Mouse (Mus musculus) limb, embryonic 12.5 days (tissue): ENCODE results near the gene Nos3. TPM values are rescaled to one million over a fixed set of nuclear protein-coding genes. Genes with fewer than 3 reads are reported as not detected.

Experiments used
- ATAC-seq: fragments of 200-750 bp; cut with Nextera tagmentation; 2 replicates; pipeline ENCODE4 v1.8.0; 2017; ENCODE audit warnings: low read depth, moderate TSS enrichment; ENCODE audit not compliant: insufficient number of reproducible peaks, insufficient read depth, low FRiP score, low TSS enrichment
- H3K27ac ChIP-seq: fragments of 300-500 bp; sonication (generic); 2 replicates; pipeline ENCODE4 v1.5.1; 2016; ENCODE audit warnings: mild to moderate bottlenecking, moderate library complexity
- H3K27me3 ChIP-seq: fragments of 300-500 bp; sonication (generic); 2 replicates; pipeline ENCODE4 v1.6.1; 2016; ENCODE audit warnings: mild to moderate bottlenecking, moderate library complexity
- H3K36me3 ChIP-seq: fragments of 300-500 bp; sonication (generic); 2 replicates; pipeline ENCODE4 v1.6.1; 2016; ENCODE audit warnings: mild to moderate bottlenecking, moderate library complexity
- H3K4me1 ChIP-seq: fragments of 300-500 bp; sonication (generic); replicated peaks from 2 replicates; pipeline ENCODE4 v1.6.1; 2016
- H3K4me2 ChIP-seq: fragments of 300-500 bp; sonication (generic); 2 replicates; pipeline ENCODE4 v1.6.1; 2016; ENCODE audit warnings: mild to moderate bottlenecking, moderate library complexity
- H3K4me3 ChIP-seq: fragments of 300-500 bp; sonication (generic); replicated peaks from 2 replicates; pipeline ENCODE4 v1.5.1; 2016; ENCODE audit warnings: mild to moderate bottlenecking
- H3K9ac ChIP-seq: fragments of 300-500 bp; sonication (generic); replicated peaks from 2 replicates; pipeline ENCODE4 v1.6.1; 2016; ENCODE audit warnings: mild to moderate bottlenecking, moderate library complexity
- H3K9me3 ChIP-seq: fragments of 300-500 bp; sonication (generic); 2 replicates; pipeline ENCODE4 v1.6.1; 2016; ENCODE audit warnings: mild to moderate bottlenecking, moderate library complexity
- WGBS: fragments of 180-500 bp; shearing (Covaris S2); methylation state at CpG from one replicate; pipeline ENCODE4 v1.1.7; 2016; 5-methylcytosine and 5-hydroxymethylcytosine counted together
- polyA plus RNA-seq: library from polyadenylated mRNA; unstranded; fragments of >200 nt; fragmentation: Nextera tagmentation; extraction: Ambion mirVana; gene quantifications from 2 replicates; pipeline ENCODE4 v1.2.1, GENCODE M21; 2016

Gene Nos3
- polyA plus RNA-seq, 1 experiment from 2014 or later = 5.2 TPM

GRCm38 (mm10) chr5:24329965-24330298 is 34.7 kb upstream of the Nos3 start:
- Histone ChIP-seq H3K27ac (peak overlapping the region; percentile 75), H3K27me3 (peaks cover 28% of the 10 kb centered on the region), H3K9me3 (no peaks in the 10 kb centered on the region), H3K36me3 (0 out of 2 replicates have a peak, but pooled peaks cover 6% of the 10 kb centered on the region), H3K4me2 (peak overlapping the region; percentile 84), H3K9ac (no peak overlapping the region), H3K4me3 (peak overlapping the region; percentile 39; the same call in 1 of the 2 replicates), H3K4me1 (peaks cover 24% of the 10 kb centered on the region)
- 34% methylated on average over 5 of the region's 5 CpGs for WGBS
- ATAC-seq = no peak

- Histone ChIP-seq H3K9ac (no peak overlapping the region), H3K27me3 (0 out of 2 replicates have a peak, but pooled peaks cover 5% of the 10 kb centered on the region), H3K27ac (no peak overlapping the region), H3K9me3 (no peaks in the 10 kb centered on the region), H3K4me1 (peaks cover 19% of the 10 kb centered on the region), H3K36me3 (0 out of 2 replicates have a peak, but pooled peaks cover 6% of the 10 kb centered on the region), H3K4me3 (no peak overlapping the region), H3K4me2 (no peak overlapping the region)
- ATAC-seq = no peak
- 83% methylated on average over 4 of the region's 4 CpGs for WGBS
Measured at GRCm38 (mm10) chr5:24332401-24332800, 32.2 kb upstream of the Nos3 start.

- WGBS = 7% methylated on average over 3 of the region's 3 CpGs
- Histone ChIP-seq H3K4me2 (no peak overlapping the region), H3K27me3 (no peaks in the 10 kb centered on the region), H3K27ac (no peak overlapping the region), H3K4me1 (peaks cover 2% of the 10 kb centered on the region), H3K4me3 (no peak overlapping the region), H3K36me3 (0 out of 2 replicates have a peak, but pooled peaks cover 6% of the 10 kb centered on the region), H3K9ac (no peak overlapping the region), H3K9me3 (no peaks in the 10 kb centered on the region)
- ATAC-seq = no peak
Measured at GRCm38 (mm10) chr5:24334749-24335148, 29.9 kb upstream of the Nos3 start.

GRCm38 (mm10) chr5:24335888-24336511 is 28.6 kb upstream of the Nos3 start:
- H3K27me3 ChIP-seq = no peaks in the 10 kb centered on the region
- H3K36me3 ChIP-seq = 0 out of 2 replicates have a peak, but pooled peaks cover 6% of the 10 kb centered on the region
- no peak overlapping the region for H3K27ac ChIP-seq
- ATAC-seq = peak; percentile 56; the same call in 1 of the 2 replicates
- no peak overlapping the region for H3K4me2 ChIP-seq
- no peak overlapping the region for H3K4me3 ChIP-seq
- no peaks in the 10 kb centered on the region for H3K9me3 ChIP-seq
- H3K4me1 ChIP-seq = no peaks in the 10 kb centered on the region
- 24% methylated on average over 3 of the region's 3 CpGs for WGBS
- no peak overlapping the region for H3K9ac ChIP-seq

- H3K9ac ChIP-seq = no peak overlapping the region; the same call in 1 of the 2 replicates
- no peaks in the 10 kb centered on the region for H3K9me3 ChIP-seq
- ATAC-seq = no peak
- no peak overlapping the region for H3K4me3 ChIP-seq
- no peaks in the 10 kb centered on the region for H3K36me3 ChIP-seq
- H3K27me3 ChIP-seq = no peaks in the 10 kb centered on the region
- H3K4me1 ChIP-seq = no peaks in the 10 kb centered on the region
- 39% methylated on average over 9 of the region's 9 CpGs for WGBS
- no peak overlapping the region for H3K4me2 ChIP-seq
- no peak overlapping the region for H3K27ac ChIP-seq
Measured at GRCm38 (mm10) chr5:24337366-24337765, 27.2 kb upstream of the Nos3 start.

GRCm38 (mm10) chr5:24337821-24338220 is 26.8 kb upstream of the Nos3 start:
- H3K4me2 ChIP-seq = no peak overlapping the region
- H3K36me3 ChIP-seq = no peaks in the 10 kb centered on the region
- no peaks in the 10 kb centered on the region for H3K4me1 ChIP-seq
- ATAC-seq = no peak
- no peak overlapping the region for H3K27ac ChIP-seq
- no peak overlapping the region for H3K9ac ChIP-seq
- WGBS = 54% methylated on average over 2 of the region's 2 CpGs
- no peaks in the 10 kb centered on the region for H3K9me3 ChIP-seq
- H3K4me3 ChIP-seq = no peak overlapping the region
- H3K27me3 ChIP-seq = no peaks in the 10 kb centered on the region

- ATAC-seq = no peak
- Histone ChIP-seq H3K9me3 (no peaks in the 10 kb centered on the region), H3K27me3 (peaks cover 26% of the 10 kb centered on the region), H3K4me2 (no peak overlapping the region), H3K27ac (no peak overlapping the region), H3K4me1 (peaks cover 16% of the 10 kb centered on the region), H3K36me3 (no peaks in the 10 kb centered on the region), H3K4me3 (no peak overlapping the region), H3K9ac (no peak overlapping the region)
- 80% methylated on average over 14 of the region's 14 CpGs for WGBS
Measured at GRCm38 (mm10) chr5:24342205-24342963, 22.2 kb upstream of the Nos3 start.

GRCm38 (mm10) chr5:24342966-24343365 is 21.6 kb upstream of the Nos3 start:
- H3K4me1 ChIP-seq = peaks cover 22% of the 10 kb centered on the region
- no peak for ATAC-seq
- H3K4me3 ChIP-seq = no peak overlapping the region

GRCm38 (mm10) chr5:24343379-24343778 is 21.2 kb upstream of the Nos3 start:
- ATAC-seq = no peak
- Histone ChIP-seq H3K9me3 (no peaks in the 10 kb centered on the region), H3K4me3 (no peak overlapping the region), H3K4me1 (peaks cover 26% of the 10 kb centered on the region), H3K9ac (no peak overlapping the region), H3K27ac (no peak overlapping the region), H3K4me2 (no peak overlapping the region), H3K36me3 (no peaks in the 10 kb centered on the region), H3K27me3 (peaks cover 36% of the 10 kb centered on the region)

More at GRCm38 (mm10) chr5:24342966-24343365, 21.6 kb upstream of the Nos3 start:
- no peaks in the 10 kb centered on the region for H3K9me3 ChIP-seq
- no peak overlapping the region for H3K9ac ChIP-seq
- 47% methylated on average over 8 of the region's 8 CpGs for WGBS
- peaks cover 32% of the 10 kb centered on the region for H3K27me3 ChIP-seq
- H3K4me2 ChIP-seq = no peak overlapping the region
- H3K36me3 ChIP-seq = no peaks in the 10 kb centered on the region
- no peak overlapping the region for H3K27ac ChIP-seq

GRCm38 (mm10) chr5:24343977-24344436 is 20.6 kb upstream of the Nos3 start:
- H3K27me3 ChIP-seq = peaks cover 43% of the 10 kb centered on the region
- H3K9ac ChIP-seq = no peak overlapping the region
- WGBS = 25% methylated on average over 2 of the region's 2 CpGs
- 0 out of 2 replicates have a peak, but pooled peaks have one; percentile 37 for ATAC-seq
- no peaks in the 10 kb centered on the region for H3K36me3 ChIP-seq
- peaks cover 32% of the 10 kb centered on the region for H3K4me1 ChIP-seq
- H3K9me3 ChIP-seq = no peaks in the 10 kb centered on the region
- H3K4me2 ChIP-seq = no peak overlapping the region
- H3K4me3 ChIP-seq = no peak overlapping the region
- H3K27ac ChIP-seq = no peak overlapping the region

GRCm38 (mm10) chr5:24344477-24345051 is 20.0 kb upstream of the Nos3 start:
- Histone ChIP-seq H3K9me3 (no peaks in the 10 kb centered on the region), H3K4me2 (no peak overlapping the region), H3K27ac (no peak overlapping the region), H3K9ac (no peak overlapping the region), H3K36me3 (no peaks in the 10 kb centered on the region), H3K4me3 (no peak overlapping the region), H3K4me1 (peaks cover 37% of the 10 kb centered on the region), H3K27me3 (peaks cover 48% of the 10 kb centered on the region)
- ATAC-seq = no peak
- WGBS = 24% methylated on average over 12 of the region's 12 CpGs
